Mouse (Mus musculus) MEL-GATA-1-ER (cell line): ENCODE results near the gene Arl6ip4.

Experiments used
- DNase-seq: peaks from one replicate; pipeline ENCODE4 v3.0.0-alpha.2; 2012; ENCODE audit warnings: low read depth; ENCODE audit errors: extremely low read depth

Arl6ip4 gene

DNA sequence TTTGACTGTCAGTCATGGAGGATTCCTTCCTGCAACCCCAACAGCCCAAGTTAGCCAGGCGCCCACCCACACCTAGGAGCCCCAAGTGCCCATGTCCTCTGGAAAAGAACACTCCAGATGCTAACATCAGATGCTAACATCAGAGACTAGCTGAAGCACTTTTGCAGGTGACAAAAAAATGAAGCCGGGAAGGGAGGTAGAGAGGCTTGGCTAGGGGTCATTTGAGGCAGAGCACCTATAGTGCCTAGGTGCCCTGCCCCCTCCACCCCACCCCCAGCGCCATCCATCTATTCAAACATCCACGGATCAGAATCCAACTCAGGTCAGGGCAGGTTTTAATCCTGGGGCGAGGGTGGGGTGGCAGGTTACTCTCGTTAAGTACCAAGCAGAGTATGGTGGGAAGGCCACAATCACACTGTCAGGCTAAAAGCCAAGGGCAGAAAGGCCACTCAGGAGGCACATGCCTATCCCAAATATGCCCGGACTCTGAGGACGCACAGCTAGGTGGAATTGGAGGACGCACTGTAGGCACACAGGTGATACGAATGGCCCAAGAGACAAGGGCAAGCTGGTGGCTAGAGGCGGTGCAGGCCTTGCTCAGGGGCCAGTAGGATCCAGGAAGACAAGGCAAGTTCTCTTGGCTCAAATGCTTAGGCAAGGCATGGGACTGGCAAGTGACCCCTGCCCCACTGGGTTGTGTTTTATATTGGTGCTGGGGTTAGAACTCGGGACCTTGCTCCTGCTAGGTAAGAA lies 21.9 kb upstream of the Arl6ip4 start:
- DNase-seq = no peak

DNA sequence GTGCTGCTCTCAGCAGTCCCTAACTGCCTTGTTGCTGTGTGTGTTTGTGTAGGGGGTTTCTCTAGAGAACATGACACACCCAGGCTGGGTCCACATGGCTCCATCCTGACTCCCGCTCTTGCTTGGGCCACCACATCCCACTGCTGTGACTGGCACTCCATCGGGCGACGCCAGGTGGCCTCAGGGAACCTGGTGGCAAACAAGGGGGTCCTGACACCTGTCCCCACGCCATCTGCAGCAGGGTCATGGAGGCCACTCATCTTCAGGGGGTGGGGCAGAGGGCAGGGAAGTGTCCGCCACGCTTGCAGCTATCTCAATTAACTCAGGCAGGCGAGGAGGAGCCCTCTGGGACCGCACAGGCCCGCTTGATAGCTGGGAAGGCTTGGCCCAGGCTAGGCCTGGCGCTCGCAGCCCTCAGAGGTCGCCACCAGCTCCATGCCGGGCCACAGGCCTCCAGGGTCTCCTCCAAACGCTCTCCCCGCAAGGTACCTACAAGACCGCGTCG lies 20.8 kb upstream of the Arl6ip4 start:
- no peak for DNase-seq

DNA sequence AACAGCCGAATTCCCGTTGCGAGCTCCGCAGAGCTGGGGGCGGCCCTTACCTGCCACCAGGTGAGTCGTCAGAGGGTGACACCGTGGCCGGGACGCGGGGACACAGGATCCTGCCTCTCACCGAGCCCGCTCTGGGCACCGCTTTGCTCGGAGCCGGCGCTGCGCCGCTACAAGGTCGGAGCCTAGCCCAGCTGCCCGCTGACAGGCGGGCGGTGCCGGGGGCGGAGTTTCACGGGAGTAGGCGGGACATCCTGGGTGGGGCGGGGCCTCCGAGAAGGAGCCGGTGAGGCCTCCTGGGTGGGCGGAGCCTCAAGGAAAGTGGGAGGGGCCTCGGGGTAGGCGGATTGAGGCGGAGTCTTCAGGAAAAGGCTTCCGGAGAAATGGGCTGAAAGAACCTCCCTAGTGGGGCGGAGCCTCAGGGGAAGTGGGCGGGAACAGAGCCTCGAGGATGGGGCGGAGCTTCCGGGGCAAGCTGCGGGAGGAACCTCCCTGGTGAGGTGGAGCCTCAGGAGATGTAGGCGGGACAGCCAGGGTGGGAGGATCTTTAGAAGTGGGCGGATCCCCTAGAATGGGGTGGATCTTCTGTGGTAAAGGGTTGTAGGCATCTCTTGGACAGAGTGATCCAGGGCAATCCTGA lies 20.2 kb upstream of the Arl6ip4 start, which contains the start of gene Abcb9:
TSS of gene Abcb9 (minus strand) at position 203 of the 637 bp plus-strand sequence.
- peak; percentile 82 for DNase-seq

DNA sequence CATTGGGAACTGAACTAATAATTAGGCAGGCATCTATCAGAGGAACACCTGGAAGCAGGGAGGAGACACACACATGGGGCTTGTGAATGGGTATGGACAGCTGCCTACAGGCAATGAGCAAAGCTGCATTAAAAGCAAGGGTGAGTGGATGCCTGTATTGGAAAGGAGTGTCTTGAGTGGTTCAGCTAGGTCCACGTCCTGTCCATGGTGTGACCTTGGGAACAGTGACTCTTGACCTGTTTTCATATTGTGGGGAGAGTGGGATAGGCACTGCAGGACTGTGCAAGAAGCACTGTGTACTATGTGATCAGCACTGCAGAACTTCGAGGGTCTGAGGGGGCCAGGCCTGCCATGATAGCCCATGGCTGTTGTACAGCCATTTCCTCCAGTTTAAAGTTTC lies 17.0 kb upstream of the Arl6ip4 start:
- DNase-seq = no peak

DNA sequence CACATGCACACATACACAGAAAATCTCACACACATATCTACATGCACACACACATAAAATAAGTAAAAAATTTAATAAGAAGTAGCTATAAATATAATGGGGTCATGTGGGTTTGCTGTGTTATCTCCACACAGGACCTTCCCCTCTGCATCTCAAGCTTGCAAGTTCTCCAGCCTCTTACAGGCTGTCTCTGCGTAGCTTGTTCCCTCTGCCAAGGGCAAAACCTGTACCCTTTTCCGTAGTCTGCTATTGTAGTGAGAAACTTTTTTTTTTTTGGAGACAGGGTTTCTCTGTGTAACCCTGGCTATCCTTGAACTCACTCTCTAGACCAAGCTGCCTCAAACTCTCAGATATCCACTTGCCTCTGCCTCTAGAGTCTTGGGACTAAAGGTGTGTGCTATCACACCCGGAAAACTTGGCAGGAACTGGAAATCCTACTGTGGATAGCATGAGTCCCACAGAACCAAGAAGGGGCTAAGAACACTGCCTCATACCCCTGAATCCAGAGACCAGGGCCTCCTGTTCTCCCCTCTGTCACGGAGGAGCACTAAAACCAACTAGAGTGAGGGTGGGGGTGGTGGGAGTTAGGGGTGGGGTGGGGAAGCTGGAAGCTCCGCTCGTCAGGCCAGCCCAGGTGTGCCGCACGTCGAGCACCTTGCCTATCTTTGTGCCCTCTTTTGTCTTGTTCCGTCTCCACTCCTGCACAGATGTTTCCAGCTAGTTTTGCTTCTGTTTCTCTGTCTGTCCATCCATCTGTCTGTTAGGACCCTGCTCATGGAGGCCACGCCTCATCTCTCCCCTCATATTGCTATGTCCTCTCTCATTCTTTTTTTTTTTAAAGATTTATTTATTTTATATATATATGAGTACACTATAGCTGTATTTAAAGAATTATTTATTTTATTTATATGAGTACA lies 15.5 kb upstream of the Arl6ip4 start:
- DNase-seq = no peak

DNA sequence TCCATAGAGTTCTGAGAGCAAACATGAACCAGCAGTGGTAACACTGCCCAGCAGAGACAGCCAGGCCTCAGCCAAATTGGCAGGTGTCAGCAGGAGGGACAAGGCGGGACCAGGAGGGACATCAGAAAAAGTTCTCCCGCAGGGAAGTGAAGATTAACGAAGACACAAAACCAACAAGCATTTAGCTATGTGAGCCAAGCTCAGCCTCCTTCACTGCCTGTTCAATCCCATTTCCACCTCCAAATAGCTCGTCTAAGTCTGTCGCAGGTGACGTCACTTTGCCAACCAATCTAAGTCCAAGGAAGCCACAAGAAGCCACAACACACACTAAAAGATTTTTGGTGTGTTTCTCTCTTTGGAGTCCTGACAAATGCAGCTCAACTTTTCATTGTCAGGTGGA lies 13.6 kb upstream of the Arl6ip4 start:
- peak; percentile 26 for DNase-seq

DNA sequence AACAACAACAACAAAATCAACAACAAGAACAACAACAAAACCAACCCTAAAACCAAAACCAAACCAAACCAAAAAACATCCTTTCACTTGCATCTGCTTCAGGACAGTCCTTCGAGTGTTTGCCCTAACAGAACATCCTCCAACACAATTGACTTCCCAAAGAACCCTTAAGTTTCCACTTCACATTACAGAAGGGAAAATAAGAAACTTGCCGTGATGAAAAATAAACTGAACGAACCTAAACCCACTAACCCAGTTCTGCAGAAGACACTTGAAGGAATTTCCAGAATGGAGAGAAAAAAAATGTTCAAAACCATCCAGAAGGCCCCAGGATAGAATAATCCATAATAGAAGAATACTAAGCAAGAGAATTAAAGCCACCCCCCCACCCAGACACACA lies 12.9 kb upstream of the Arl6ip4 start:
- no peak for DNase-seq

DNA sequence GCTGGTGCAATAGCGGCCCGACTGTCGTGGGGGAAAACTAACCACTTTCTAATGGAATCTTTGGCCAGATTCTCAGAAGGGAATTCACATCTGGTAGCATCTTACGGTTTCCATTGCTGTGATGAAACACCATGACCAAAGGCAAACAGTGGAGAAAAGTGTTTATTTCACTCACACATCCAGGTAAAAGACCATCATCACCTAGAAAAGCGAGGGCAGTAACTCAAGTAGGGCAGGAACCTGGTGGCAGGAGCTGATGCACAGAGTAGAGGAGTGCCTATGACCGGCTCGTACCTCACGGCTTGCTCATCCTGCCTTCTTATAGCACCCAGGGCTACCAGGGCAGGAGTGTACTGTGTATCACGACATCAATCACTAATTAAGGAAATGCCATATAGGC lies 12.3 kb upstream of the Arl6ip4 start:
- DNase-seq = no peak

DNA sequence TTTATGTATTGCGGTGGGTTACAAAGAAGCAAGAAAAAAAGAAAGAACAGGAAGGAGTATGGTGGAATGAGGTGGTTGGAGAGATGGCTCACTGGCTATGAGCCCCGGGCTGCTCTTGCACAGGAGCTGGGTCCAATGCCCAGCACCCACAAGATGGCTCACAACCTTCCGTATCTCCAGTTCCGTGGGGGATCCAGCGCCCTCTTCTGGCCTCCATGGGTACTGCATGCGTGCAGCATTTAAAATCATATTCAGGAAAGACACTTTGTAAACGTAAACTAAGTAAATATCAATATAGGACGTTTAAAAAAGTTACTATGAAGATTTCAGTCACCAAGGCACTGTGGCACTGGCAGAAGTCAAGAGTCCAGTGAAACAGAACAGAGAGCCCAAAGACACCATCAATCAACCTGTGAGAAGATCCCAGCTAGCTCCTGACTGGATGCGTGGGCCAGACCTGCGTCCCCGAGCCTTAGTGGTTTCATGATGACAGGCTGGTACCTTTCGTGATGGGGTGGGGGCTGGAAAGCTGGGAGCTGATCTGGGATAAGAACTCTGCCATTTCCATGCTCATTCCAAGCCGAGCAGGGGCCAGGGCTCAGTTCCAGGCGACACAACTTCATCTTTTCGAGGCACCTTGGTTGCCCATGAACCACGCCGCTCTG lies 4.7 kb upstream of the Arl6ip4 start:
- DNase-seq = peak; percentile 62

DNA sequence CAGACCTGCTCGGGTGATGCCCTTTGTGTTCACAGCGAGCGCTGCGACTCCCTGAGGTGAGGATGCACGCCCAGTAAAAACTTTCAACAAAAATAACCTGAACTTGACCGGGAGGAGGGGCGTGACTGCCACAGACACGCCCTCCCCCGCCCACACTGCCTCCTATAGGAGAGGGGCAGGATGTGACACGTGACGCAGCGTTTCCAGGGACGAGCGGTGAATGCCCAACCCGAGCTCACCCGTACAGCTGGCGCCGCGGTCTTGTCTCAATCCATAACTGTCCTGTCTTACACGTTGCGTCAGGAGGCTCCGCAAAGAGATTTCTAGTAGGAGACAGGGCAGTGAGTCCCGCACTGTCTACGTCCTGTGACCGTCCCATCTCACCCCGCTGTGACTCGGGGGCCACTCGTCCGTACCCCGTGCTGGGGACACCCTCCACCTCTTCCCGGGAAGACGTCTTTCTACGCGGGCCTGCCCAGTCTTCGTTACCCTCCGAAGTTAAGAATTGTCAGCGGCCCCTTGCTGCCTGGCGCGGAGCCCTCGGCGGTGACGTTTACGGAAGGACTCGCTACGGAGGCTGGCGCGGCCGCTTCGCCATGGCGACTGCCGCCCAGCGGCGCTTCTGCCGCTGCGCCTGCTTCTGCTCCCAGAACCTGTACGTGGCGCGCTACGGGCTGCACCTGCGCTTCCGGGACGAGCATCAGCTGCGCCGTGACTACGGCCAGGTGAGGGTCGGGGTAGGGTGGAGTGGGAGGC lies 4.0 kb upstream of the Arl6ip4 start, which contains the start of gene Ogfod2:
TSS of gene Ogfod2 (plus strand) at position 556 of the 756 bp plus-strand sequence.
- peak; percentile 96 for DNase-seq

DNA sequence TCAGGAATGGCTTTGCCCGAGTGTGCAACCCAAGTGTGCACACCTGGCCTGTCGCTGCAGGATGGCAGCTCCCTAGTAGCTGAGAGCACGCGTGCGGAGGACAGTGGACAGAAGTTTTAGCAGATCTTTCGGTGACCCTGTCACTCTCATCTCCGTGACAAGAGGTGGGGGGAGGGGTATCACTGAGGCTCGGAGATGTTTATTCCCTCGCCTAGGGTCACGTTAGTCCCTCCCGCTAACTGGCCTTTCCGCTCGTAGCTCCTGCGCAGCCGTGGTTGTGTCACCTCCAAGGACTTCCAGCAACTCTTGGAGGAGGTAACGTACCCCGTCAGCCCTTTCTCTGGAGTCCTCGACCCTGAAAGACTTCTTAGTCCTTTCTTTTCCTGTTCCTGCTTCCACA lies 3.4 kb upstream of the Arl6ip4 start:
- no peak for DNase-seq

DNA sequence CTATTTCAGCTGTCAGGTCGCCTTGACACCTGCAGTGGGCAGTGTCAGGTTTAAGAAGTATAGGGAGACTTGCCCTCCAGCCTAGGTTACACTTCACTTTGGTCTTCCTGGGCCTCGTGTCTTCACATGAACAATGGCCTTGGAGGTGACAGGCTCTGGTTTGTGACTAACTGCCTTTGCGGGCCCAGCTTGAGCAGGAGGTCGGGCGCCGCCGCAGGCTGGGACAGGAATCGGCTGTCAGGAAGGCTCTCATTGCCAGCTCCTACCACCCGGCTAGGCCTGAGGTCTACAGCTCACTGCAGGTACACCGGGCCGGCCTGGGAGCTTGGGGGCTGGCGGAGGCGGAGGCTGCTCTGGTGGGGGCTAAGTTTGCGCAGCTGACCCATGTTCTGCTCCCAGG lies 2.9 kb upstream of the Arl6ip4 start:
- no peak for DNase-seq

DNA sequence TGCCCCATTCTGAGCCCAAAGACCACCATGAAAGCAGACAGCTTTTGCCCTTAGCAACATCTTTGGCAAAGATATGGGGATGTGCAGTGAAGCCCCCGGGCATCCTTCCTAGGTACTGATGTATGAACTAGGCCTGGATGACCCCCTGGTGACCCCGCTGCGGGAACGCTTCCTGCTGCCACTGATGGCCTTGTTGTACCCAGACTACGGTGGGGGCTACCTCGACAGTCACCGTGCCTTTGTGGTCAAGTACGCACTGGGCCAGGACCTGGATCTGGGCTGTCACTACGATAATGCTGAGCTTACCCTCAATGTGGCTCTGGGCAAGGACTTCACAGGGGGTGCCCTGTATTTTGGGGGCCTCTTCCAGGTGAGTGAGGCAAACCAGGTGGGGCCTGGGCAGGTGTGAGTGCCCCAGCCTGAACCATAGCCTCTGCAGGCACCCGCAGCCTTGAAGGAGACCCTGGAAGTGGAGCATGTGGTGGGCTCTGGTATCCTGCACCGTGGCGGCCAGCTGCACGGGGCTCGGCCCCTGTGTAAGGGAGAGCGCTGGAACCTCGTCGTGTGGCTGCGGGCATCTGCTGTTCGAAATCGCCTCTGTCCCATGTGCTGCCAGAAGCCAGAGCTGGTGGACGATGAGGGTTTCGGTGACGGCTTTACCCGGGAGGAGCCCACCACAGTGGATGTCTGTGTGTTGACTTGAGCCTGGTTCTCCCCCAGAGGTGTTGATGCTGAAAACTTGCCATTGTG lies 1.4 kb upstream of the Arl6ip4 start:
- no peak for DNase-seq

DNA sequence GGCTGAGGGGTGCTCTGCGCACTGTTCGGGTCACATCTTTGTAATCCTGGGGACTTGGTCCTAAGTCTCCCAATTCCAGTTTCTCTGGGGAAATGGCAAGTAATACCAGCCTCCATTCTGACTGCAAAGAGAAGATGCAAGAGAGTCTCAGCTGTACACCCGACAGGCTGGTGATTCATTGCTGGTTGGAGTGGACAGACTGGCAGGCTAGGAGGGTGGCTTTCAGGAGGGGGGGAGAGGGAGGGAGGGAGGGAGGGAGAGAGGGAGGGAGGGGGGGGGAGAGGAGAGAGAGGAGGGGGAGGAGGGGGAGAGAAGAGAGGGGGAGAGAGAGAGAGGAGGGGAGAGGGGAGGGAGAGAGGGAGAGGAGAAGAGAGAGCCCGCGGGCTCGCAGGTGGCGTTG lies 358 bp upstream of the Arl6ip4 start:
- no peak for DNase-seq

DNA sequence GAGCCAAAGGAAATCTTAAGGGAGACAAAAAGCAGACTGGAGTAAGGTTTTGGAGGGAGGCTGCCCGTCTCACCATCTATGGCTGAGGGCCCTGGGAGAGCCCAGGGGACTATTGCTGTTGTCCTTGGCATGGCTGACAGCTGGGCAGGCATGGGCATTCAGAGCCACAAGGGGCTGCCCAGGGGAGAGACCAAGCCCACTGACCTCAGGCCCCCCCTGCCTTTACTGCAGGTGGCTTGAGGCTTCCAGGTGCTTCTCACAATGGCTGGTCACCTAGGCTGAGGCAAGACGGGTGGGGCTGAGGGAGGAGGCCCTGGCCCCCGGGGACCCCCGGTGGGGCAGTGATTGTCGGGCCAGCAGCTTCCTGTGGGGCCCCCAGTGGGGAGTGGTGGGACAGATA lies 3.3 kb downstream of the Arl6ip4 start:
- no peak for DNase-seq

DNA sequence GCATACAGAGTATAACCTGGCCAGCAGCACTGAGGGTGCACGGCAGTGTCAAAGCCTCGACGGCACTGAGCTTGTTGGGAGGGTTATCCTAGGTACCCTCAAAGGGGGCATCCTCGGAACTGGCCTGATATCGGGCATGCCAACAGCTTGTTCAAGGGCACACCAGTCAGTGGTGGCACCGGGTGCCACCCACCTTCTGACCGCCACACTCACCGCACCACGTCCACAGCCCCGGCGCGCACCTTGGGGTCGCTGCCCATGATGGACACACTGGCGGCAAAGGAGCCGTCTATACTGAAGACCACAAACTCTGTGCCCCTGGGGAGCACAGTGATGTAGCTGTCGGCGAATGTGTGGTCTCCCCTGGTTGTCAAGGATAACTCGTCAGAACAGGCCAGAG lies 6.5 kb downstream of the Arl6ip4 start:
- no peak for DNase-seq

DNA sequence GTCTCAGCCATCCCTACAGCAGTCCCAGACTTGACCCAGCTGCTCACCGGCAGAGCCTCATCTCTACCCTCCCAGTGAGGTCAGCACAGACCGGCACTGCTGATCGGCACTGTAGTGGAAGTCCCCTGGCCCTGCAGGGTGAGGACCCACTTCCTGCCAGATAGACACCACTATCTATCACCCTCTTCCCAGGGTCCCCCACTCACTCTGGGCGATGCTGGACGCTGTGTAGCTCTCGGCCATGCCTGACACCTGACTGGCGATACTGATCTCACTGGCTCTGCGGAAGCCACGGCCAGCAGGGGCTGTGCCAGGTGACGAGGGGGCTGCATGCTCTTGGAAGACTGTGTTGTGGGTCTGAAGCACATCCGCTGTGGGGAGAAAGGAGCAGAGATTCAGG lies 9.2 kb downstream of the Arl6ip4 start:
- DNase-seq = no peak

DNA sequence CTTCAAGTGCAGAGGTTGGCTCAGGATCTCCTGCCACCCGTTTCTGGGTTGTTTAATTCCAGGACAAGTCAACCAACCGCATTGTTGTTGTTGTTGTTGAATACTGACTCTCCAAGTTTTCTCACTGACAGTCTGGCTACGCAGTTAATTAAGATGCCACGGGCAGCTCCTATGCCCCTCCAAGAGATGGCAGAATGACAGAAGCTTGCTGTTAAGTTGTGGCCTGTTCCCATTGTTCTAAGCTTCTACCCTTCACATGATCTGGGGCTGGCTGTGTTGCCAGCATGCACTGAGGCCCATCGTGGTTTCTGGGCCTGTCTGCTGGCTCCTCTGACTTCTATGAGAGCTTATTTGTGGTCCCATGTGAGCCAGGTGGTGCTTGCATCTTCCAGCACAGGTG lies 18.4 kb downstream of the Arl6ip4 start:
- no peak for DNase-seq

DNA sequence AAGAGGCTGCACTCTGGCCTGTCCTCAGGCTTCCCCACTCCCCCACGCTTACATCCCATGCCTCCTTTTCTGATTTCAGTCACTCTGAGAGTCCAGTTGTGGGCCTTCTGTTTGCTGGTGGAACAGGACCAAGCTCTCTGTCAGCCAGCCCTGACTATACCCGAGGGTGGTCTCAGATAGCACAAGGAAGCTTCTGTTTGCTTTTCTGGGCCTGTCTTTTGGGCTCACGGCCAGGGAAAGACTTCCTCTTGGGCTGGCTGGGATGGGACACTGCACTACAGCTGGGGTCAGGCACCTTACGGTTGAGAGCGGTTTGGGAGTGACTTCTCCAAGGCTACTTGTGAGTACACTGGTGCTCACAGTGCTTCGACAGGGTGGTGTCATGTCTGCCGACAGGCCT lies 22.2 kb downstream of the Arl6ip4 start:
- no peak for DNase-seq

DNA sequence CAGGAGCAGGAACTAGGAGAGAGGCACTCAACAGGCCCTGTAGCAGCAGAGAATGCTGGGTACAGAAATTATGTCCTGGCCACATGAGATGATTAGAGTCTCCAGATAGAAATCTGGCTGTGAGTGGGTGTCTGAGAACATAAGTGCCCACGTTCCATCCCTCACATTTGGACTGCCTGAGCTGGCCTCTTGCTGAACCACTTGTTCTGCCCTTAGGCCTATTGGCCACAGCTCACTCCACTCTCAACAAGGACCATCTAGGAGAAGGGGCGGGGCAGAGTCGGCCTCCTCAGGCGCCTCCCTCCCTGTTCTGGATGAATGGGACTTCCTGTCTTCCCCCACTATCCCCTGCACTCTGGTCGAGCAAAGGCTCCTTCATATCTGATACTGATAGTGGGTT lies 33.1 kb downstream of the Arl6ip4 start:
- no peak for DNase-seq
